Mouse (Mus musculus): ENCODE measurements at regions not wholly inside any gene's neighbourhood (a gene's known extent, or its start where the extent isn't known, plus 50 kb on each side); places are given as distances from the start of the nearest gene placed in this dataset.

- H3K4me2 ChIP-seq (replicated peaks) = no peak overlapping the region
- no peaks in the 10 kb centered on the region for H3K4me1 ChIP-seq (replicated peaks)
- no peak overlapping the region for H3K4me3 ChIP-seq (replicated peaks)
- no peaks in the 10 kb centered on the region for H3K9me3 ChIP-seq
- no peak for ATAC-seq
- H3K36me3 ChIP-seq = no peaks in the 10 kb centered on the region
- no peaks in the 10 kb centered on the region for H3K27me3 ChIP-seq
- WGBS = 71% methylated on average over 5 of the region's 5 CpGs
- H3K27ac ChIP-seq = no peak overlapping the region
- H3K9ac ChIP-seq (replicated peaks) = no peak overlapping the region
Observed at GRCm38 (mm10) chr6:93235550-93235949, 292.3 kb upstream of the Adamts9 start.

GRCm38 (mm10) chr6:93232636-93233035, 289.3 kb upstream of the Adamts9 start:
- Histone ChIP-seq H3K9me3 (no peaks in the 10 kb centered on the region), H3K9ac (replicated peaks) (no peak overlapping the region), H3K4me3 (replicated peaks) (no peak overlapping the region), H3K27me3 (0 out of 2 replicates have a peak, but pooled peaks cover 4% of the 10 kb centered on the region), H3K27ac (no peak overlapping the region), H3K4me1 (replicated peaks) (no peaks in the 10 kb centered on the region), H3K36me3 (no peaks in the 10 kb centered on the region), H3K4me2 (replicated peaks) (no peak overlapping the region)
- no peak for ATAC-seq
- 88% methylated on average over 9 of the region's 9 CpGs for WGBS

GRCm38 (mm10) chr6:93230450-93230849, 287.2 kb upstream of the Adamts9 start:
- 58% methylated on average over 5 of the region's 5 CpGs for WGBS
- Histone ChIP-seq H3K9ac (replicated peaks) (no peak overlapping the region), H3K27ac (no peak overlapping the region), H3K36me3 (no peaks in the 10 kb centered on the region), H3K4me1 (replicated peaks) (no peaks in the 10 kb centered on the region), H3K4me2 (replicated peaks) (no peak overlapping the region), H3K9me3 (no peaks in the 10 kb centered on the region), H3K27me3 (peaks cover 12% of the 10 kb centered on the region), H3K4me3 (replicated peaks) (no peak overlapping the region)
- ATAC-seq = no peak

DNA sequence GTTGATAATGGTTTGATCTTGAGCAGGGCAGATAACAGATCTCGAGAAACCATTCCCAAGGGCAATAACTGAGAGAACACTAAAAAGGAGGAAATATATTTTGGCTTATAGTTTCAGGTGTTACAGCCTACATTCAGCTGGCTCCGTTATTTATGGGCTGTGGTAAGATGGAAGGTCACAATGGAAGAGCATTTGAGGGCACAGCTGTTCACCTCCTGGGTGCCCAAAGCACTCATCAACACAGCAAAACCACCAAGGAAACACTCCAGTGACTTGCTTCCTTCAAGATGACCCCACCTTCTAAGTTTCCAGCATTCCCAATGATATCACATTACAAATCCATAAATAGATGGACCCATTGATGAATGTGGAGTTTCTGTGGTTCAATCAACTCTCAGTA, 286.0 kb upstream of the Adamts9 start:
- ATAC-seq = no peak
- Histone ChIP-seq H3K36me3 (no peaks in the 10 kb centered on the region), H3K9me3 (no peaks in the 10 kb centered on the region), H3K27me3 (peaks cover 15% of the 10 kb centered on the region), H3K4me2 (replicated peaks) (no peak overlapping the region), H3K4me3 (replicated peaks) (no peak overlapping the region), H3K9ac (replicated peaks) (no peak overlapping the region), H3K27ac (no peak overlapping the region), H3K4me1 (replicated peaks) (peaks cover 4% of the 10 kb centered on the region)
- 97% methylated on average over 2 of the region's 2 CpGs for WGBS

- 16% methylated on average over 8 of the region's 8 CpGs for WGBS
- Histone ChIP-seq H3K27ac (peak overlapping the region; percentile 73), H3K36me3 (no peaks in the 10 kb centered on the region), H3K9ac (replicated peaks) (no peak overlapping the region), H3K9me3 (no peaks in the 10 kb centered on the region), H3K4me2 (replicated peaks) (no peak overlapping the region), H3K4me3 (replicated peaks) (no peak overlapping the region), H3K27me3 (peaks cover 31% of the 10 kb centered on the region), H3K4me1 (replicated peaks) (peaks cover 17% of the 10 kb centered on the region)
- peak; percentile 97 for ATAC-seq
Observed at GRCm38 (mm10) chr6:93223610-93224550, 280.6 kb upstream of the Adamts9 start.

DNA sequence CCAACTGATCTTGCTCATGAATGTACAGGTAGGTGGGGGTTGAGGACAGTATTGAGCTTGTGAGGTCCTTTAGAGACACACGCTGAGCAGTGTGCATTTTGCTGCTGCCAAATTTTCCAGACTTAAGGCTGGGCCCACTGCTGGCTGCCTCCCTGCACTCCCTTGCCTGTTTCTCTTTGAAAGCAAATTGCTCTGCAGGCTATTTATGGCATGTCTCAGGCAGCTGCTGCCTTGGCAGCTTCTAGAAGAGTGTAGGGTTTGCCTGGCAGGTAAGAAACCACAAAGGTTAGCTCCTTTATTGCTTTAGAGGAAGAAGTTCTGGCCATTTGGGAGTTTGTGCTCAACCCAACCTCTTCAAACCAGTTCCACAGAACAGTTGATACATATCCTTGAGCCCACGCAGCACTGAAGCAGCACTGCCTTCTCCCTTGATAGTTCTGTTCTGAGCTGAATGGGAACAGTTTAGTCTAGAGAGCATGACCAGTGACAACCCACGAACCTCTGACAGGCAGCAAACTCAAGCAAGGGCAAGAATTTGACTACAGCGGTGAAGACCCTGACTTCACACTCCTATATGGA, 274.8 kb upstream of the Adamts9 start:
- peaks cover 28% of the 10 kb centered on the region; the same call in 1 of the 2 replicates for H3K27me3 ChIP-seq
- no peak for ATAC-seq
- no peaks in the 10 kb centered on the region for H3K36me3 ChIP-seq
- H3K9ac ChIP-seq (replicated peaks) = no peak overlapping the region
- H3K9me3 ChIP-seq = no peaks in the 10 kb centered on the region
- H3K4me1 ChIP-seq (replicated peaks) = peaks cover 1% of the 10 kb centered on the region; the same call in 1 of the 2 replicates
- H3K4me3 ChIP-seq (replicated peaks) = no peak overlapping the region
- no peak overlapping the region for H3K27ac ChIP-seq
- no peak overlapping the region for H3K4me2 ChIP-seq (replicated peaks)
- WGBS = 83% methylated on average over 4 of the region's 4 CpGs

GRCm38 (mm10) chr6:93200886-93201285, 257.6 kb upstream of the Adamts9 start:
- Histone ChIP-seq H3K36me3 (no peaks in the 10 kb centered on the region), H3K4me3 (replicated peaks) (no peak overlapping the region), H3K9me3 (no peaks in the 10 kb centered on the region), H3K9ac (replicated peaks) (no peak overlapping the region), H3K27me3 (no peaks in the 10 kb centered on the region), H3K4me2 (replicated peaks) (no peak overlapping the region), H3K27ac (no peak overlapping the region), H3K4me1 (replicated peaks) (no peaks in the 10 kb centered on the region)
- WGBS = 95% methylated on average over 1 of the region's 1 CpGs
- ATAC-seq = no peak

- Histone ChIP-seq H3K4me3 (replicated peaks) (no peak overlapping the region), H3K4me1 (replicated peaks) (no peaks in the 10 kb centered on the region), H3K36me3 (no peaks in the 10 kb centered on the region), H3K27ac (no peak overlapping the region), H3K9me3 (no peaks in the 10 kb centered on the region), H3K4me2 (replicated peaks) (no peak overlapping the region), H3K27me3 (no peaks in the 10 kb centered on the region), H3K9ac (replicated peaks) (no peak overlapping the region)
- ATAC-seq = no peak
- 90% methylated on average over 6 of the region's 6 CpGs for WGBS
Observed at GRCm38 (mm10) chr6:93194741-93195140, 251.4 kb upstream of the Adamts9 start.

GRCm38 (mm10) chr6:93192980-93193379, 249.7 kb upstream of the Adamts9 start:
- no peak for ATAC-seq
- Histone ChIP-seq H3K4me2 (replicated peaks) (no peak overlapping the region), H3K9ac (replicated peaks) (no peak overlapping the region), H3K4me1 (replicated peaks) (no peaks in the 10 kb centered on the region), H3K27ac (no peak overlapping the region), H3K27me3 (no peaks in the 10 kb centered on the region), H3K9me3 (no peaks in the 10 kb centered on the region), H3K4me3 (replicated peaks) (no peak overlapping the region), H3K36me3 (no peaks in the 10 kb centered on the region)
- WGBS = 52% methylated on average over 2 of the region's 2 CpGs

- H3K9me3 ChIP-seq = no peaks in the 10 kb centered on the region
- 89% methylated on average over 2 of the region's 2 CpGs for WGBS
- no peak overlapping the region for H3K27ac ChIP-seq
- H3K4me2 ChIP-seq (replicated peaks) = no peak overlapping the region
- no peak overlapping the region for H3K9ac ChIP-seq (replicated peaks)
- no peak for ATAC-seq
- H3K36me3 ChIP-seq = no peaks in the 10 kb centered on the region
- H3K4me3 ChIP-seq (replicated peaks) = no peak overlapping the region
- H3K27me3 ChIP-seq = no peaks in the 10 kb centered on the region
- no peaks in the 10 kb centered on the region for H3K4me1 ChIP-seq (replicated peaks)
Observed at GRCm38 (mm10) chr6:93190986-93191385, 247.7 kb upstream of the Adamts9 start.

GRCm38 (mm10) chr6:93168526-93168925, 225.2 kb upstream of the Adamts9 start:
- Histone ChIP-seq H3K27ac (no peak overlapping the region), H3K4me1 (replicated peaks) (0 out of 2 replicates have a peak, but pooled peaks cover 4% of the 10 kb centered on the region), H3K9ac (replicated peaks) (no peak overlapping the region), H3K36me3 (no peaks in the 10 kb centered on the region), H3K9me3 (no peaks in the 10 kb centered on the region), H3K4me2 (replicated peaks) (no peak overlapping the region), H3K4me3 (replicated peaks) (no peak overlapping the region), H3K27me3 (no peaks in the 10 kb centered on the region)
- 78% methylated on average over 5 of the region's 5 CpGs for WGBS
- no peak for ATAC-seq

DNA sequence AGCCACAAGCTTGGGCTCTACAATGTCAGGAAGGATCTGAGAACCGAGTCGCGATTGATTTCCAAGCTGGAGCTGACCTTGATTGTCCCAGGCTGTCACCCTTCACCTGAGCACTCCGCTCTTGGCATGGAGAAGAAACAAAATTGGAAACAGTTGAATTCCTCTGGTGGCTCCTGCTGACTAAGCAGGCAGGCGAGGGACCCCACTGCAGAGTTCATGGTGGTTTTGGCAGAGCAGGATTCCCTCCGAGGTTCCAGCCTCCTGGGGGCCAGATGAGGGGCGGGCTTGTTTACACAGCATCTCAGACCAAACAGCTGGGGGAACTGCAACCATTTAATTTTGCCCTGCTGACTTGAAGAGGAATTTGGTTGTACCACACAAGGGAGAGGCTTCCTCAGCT, 224.0 kb upstream of the Adamts9 start:
- ATAC-seq = no peak
- Histone ChIP-seq H3K4me1 (replicated peaks) (0 out of 2 replicates have a peak, but pooled peaks cover 4% of the 10 kb centered on the region), H3K4me3 (replicated peaks) (no peak overlapping the region), H3K9ac (replicated peaks) (no peak overlapping the region), H3K36me3 (no peaks in the 10 kb centered on the region), H3K27ac (no peak overlapping the region), H3K9me3 (no peaks in the 10 kb centered on the region), H3K4me2 (replicated peaks) (no peak overlapping the region), H3K27me3 (no peaks in the 10 kb centered on the region)
- WGBS = 36% methylated on average over 7 of the region's 7 CpGs

Data from midbrain, embryonic 13.5 days (tissue).